Mouse (Mus musculus) embryonic facial prominence, embryonic 10.5 days (tissue): ENCODE measurements at regions not wholly inside any gene's neighbourhood (a gene's known extent, or its start where the extent isn't known, plus 50 kb on each side); places are given as distances from the start of the nearest gene placed in this dataset.

Experiments
- DNase-seq: peaks from one replicate; pipeline ENCODE4 v3.0.0-alpha.2; 2017; ENCODE audit warnings: low spot score
- H3K27ac ChIP-seq: fragments of 300-500 bp; sonication (generic); replicated peaks from 2 replicates; pipeline ENCODE4 v1.5.1; 2016; ENCODE audit warnings: mild to moderate bottlenecking
- H3K27me3 ChIP-seq: fragments of 300-500 bp; sonication (generic); replicated peaks from 2 replicates; pipeline ENCODE4 v1.6.1; 2016; ENCODE audit warnings: low read depth, mild to moderate bottlenecking; ENCODE audit not compliant: poor library complexity, severe bottlenecking
- H3K36me3 ChIP-seq: fragments of 300-500 bp; sonication (generic); replicated peaks from 2 replicates; pipeline ENCODE4 v1.6.1; 2016; ENCODE audit warnings: mild to moderate bottlenecking, moderate library complexity
- H3K4me1 ChIP-seq: fragments of 300-500 bp; sonication (generic); 2 replicates; pipeline ENCODE4 v1.6.1; 2016
- H3K4me3 ChIP-seq: fragments of 300-500 bp; sonication (generic); 2 replicates; pipeline ENCODE4 v1.5.1; 2016; ENCODE audit warnings: mild to moderate bottlenecking, moderate library complexity
- H3K9me3 ChIP-seq: fragments of 300-500 bp; sonication (generic); 2 replicates; pipeline ENCODE4 v1.6.1; 2016; ENCODE audit warnings: mild to moderate bottlenecking
- WGBS: fragments of 180-500 bp; shearing (Covaris S2); methylation state at CpG from one replicate; pipeline ENCODE4 v1.1.7; 2016; 5-methylcytosine and 5-hydroxymethylcytosine counted together

DNA sequence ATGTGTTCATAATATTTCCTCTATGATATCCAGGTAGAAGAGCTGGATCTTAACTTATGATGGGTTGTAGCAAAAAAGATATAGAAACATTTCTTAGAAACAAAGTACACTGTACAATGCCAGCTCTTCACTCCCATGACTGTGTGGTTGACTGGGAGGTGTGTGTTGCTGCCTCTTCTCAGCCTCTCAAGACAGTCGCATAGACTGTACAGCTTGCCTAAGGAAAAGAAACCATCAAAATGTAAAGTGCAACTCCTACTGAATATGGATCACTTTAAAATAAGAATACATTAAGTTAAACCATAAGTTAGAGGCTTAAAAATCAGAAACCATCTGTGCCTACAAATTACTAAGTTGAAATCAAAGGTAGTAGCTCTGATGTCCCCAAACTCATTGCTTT is 125.5 kb upstream of the P3h2 start:
- no peaks in the 10 kb centered on the region for H3K27me3 ChIP-seq
- H3K36me3 ChIP-seq: no peaks in the 10 kb centered on the region
- 96% methylated on average over 1 of the region's 1 CpGs for WGBS
- DNase-seq: no peak
- H3K27ac ChIP-seq: no peak overlapping the region
- H3K4me1 ChIP-seq: no peaks in the 10 kb centered on the region
- no peak overlapping the region for H3K4me3 ChIP-seq
- no peaks in the 10 kb centered on the region for H3K9me3 ChIP-seq

DNA sequence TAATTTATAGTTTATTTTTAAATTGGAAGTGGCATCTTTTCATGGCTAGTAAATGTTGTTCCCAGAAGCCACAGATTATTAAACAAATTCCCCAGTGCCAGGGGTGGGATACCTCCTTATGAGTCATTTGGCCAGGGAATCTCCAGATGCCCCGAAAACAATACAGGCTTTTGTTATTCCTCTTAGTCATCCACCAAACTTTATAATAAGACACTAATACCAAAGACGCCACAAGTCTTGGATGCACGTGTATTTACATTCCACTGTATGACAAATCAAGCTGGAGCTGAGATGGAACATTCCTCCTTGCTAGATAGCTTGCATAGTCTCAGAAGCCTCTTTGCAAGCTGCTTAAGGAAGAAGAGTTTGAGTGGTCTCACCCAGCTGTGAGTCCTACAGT is 105.8 kb upstream of the P3h2 start:
- 90% methylated on average over 3 of the region's 3 CpGs for WGBS
- H3K9me3 ChIP-seq: peaks cover 6% of the 10 kb centered on the region; the same call in 1 of the 2 replicates
- no peaks in the 10 kb centered on the region for H3K36me3 ChIP-seq
- H3K4me3 ChIP-seq: no peak overlapping the region
- no peak overlapping the region for H3K27ac ChIP-seq
- DNase-seq: no peak
- no peaks in the 10 kb centered on the region for H3K4me1 ChIP-seq
- no peaks in the 10 kb centered on the region for H3K27me3 ChIP-seq

DNA sequence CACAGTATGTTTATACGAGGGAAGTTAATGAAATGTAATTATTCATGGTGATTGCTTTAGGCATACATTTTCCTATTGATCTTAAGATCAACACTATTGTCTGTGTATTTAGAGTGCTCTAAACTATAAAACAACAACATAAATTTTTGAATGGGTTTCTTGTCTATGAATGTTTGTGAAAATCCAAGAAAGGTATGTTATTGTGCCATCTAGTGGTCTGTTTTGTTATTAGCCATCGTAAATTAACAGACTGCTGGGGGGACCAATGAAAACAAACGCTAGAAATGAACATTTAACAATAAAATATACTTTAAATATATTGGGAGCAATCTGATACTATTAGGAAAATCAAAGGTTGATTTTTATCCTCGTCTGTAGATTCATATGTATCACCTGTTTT is 93.5 kb upstream of the P3h2 start:
- Histone ChIP-seq H3K27me3 (no peaks in the 10 kb centered on the region), H3K27ac (no peak overlapping the region), H3K4me3 (no peak overlapping the region), H3K4me1 (no peaks in the 10 kb centered on the region), H3K36me3 (no peaks in the 10 kb centered on the region), H3K9me3 (no peaks in the 10 kb centered on the region)
- DNase-seq: no peak
- WGBS: 21% methylated on average over 4 of the region's 4 CpGs

DNA sequence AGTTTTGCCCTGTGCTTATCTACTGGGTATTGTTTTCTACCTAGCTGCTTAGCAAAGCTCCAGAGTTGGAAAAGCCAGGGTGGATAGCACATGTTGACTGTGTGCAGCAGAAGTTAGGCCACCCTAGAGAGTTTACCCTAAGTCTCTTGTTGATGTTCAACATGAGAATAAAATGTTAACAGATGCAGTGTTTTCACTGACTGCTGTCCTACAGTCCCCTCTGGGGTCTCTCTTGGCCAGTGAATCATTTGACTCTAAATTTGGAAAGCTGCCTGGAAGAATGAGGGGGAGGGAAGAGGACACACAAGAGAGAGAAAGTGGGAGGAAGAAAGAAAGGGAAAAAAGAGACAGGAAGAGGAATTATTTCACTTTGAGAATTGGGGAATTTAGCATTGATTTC is 90.8 kb upstream of the P3h2 start:
- Histone ChIP-seq H3K27me3 (no peaks in the 10 kb centered on the region), H3K4me3 (no peak overlapping the region), H3K9me3 (no peaks in the 10 kb centered on the region), H3K4me1 (no peaks in the 10 kb centered on the region), H3K36me3 (no peaks in the 10 kb centered on the region), H3K27ac (no peak overlapping the region)
- no peak for DNase-seq

DNA sequence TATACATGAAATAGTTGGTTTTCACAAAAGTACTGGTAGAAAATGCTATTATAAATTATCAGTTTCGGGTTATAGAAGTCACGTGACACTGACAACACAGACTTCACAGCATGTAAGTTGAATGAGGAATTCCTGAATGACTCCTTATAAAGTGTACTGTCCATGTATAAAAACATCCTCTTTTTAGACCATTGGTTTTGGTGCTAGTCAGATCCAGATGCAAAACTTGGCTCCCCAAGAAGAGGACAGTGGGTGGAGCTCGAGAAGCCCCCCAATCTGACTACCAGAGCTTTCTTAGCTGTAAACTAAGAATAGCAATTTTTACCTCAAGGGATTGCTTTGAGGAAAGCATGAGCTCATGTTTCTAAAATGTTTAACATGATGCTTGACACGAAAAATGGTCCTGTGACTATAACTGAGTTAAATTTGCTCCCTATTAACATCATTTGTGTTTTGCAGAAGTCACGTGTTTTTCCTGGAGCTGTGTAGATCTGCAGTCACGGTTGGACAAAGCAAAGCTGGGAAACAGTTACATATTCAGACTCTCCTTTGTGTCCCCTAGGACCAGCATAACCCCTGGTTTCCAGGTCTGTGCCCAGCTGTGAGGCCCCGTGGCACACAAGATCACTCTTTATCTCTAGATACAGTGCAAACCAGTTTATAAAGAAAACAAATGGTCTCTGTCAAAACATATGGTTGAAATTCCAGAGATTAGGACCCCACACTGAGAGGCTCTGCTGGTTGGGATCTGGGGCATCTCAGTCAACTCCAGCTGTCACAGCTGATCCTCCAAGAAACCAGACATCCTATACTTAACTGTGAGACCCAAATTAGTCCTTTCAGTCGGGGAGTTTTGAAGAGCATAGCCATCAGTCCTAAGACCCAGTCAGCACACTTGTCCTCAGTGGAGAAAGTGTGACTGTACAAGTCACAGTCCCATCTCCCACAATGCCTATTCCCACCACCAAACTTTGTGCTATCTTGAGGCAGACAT is 80.0 kb upstream of the P3h2 start:
- Histone ChIP-seq H3K36me3 (no peaks in the 10 kb centered on the region), H3K4me3 (no peak overlapping the region), H3K27ac (peak overlapping the region; percentile 14), H3K9me3 (no peaks in the 10 kb centered on the region), H3K27me3 (no peaks in the 10 kb centered on the region), H3K4me1 (peaks cover 21% of the 10 kb centered on the region)
- 48% methylated on average over 8 of the region's 8 CpGs for WGBS
- DNase-seq: peak; percentile 49

DNA sequence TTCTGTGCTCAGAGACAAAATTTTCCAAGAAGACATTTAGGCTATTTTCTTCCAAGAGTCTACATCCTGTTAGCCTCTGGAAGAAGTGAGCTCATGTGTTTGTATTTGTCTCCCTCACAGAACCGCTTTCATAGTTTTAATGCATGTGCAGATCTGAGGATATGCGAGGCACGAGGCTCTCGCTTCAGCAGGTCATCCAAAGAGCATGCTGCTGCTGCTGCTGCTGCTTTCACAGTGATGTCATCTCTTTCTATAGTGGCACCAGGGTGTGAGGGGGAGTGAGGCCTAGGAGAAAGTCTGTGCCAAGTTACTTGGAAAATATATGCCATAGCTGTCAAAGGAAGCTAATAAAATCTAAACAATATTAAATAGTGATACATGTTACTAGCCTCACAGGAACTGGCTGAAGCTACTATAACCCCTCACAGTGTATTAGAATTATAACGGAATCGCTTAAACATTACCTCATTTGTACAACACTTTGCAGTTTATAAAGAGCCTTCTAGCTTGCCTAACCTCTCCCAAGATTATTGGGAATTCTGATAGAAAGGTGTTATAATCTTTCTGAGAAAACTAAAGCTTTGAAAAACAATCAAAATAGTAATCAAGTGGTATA is 79.2 kb upstream of the P3h2 start:
- no peaks in the 10 kb centered on the region for H3K27me3 ChIP-seq
- no peaks in the 10 kb centered on the region for H3K9me3 ChIP-seq
- no peak overlapping the region for H3K27ac ChIP-seq
- H3K4me3 ChIP-seq: no peak overlapping the region
- no peak for DNase-seq
- H3K4me1 ChIP-seq: peaks cover 21% of the 10 kb centered on the region
- WGBS: 67% methylated on average over 6 of the region's 6 CpGs
- H3K36me3 ChIP-seq: no peaks in the 10 kb centered on the region

DNA sequence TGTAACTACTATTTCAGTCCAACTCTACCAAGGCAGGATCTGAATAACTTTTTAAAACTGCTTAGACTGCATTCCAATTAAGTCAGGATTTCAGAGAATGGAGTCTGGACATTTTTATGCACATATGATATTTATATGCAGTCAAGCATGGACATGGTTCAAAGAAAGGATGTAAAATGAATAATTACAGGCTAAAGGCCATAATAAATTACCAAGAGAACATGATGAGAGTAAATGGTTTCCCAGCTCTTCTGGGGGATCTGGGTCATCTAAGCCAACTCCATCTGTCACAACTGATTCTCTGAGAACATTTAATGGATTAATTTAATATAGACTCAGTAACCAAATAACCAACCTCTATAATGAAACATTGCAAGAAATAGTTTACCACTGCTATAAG is 77.9 kb upstream of the P3h2 start:
- peaks cover 21% of the 10 kb centered on the region for H3K4me1 ChIP-seq
- no peaks in the 10 kb centered on the region for H3K36me3 ChIP-seq
- H3K4me3 ChIP-seq: no peak overlapping the region
- DNase-seq: no peak
- H3K9me3 ChIP-seq: no peaks in the 10 kb centered on the region
- no peaks in the 10 kb centered on the region for H3K27me3 ChIP-seq
- H3K27ac ChIP-seq: no peak overlapping the region

DNA sequence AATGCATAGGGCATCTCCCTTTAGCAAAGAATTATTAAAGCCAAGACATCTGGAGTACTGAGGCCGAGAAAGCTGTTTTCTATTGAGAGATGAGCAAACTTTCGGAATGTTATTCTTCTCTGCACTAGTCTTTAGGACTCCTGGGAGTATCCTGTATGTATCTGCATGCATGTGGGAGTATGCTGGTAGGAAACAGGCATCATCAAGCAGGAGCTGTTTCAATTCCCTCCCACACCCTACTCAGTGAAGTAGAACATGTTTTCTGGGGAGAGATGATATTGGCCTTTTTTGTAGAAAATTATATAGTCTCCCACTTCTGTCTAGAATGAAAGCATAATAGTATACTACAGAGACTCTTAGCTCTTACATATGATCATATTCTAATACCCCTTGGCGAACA is 76.1 kb upstream of the P3h2 start:
- no peak for DNase-seq
- WGBS: 80% methylated on average over 3 of the region's 3 CpGs

DNA sequence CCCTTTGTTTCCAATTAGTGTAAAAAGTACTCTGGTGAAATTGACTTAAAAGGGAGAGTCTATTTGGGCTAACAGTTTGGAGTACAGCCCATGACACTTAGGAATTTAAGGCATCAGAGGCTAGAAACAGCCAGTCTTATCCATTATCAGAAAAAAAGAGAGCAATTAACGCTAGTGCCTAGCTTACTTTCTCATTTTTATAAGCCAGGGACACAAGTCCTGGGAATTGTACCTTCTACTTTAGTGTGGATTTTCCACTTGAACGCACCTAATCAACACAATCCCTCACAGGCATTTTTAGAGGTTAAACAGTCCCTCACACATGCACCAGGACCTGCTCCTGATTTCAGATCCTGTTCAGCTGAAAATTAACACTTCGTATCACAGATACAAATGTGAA is 65.9 kb upstream of the P3h2 start:
- 57% methylated on average over 3 of the region's 3 CpGs for WGBS

More for the DNA sequence above, 76.1 kb upstream of the P3h2 start:
- no peaks in the 10 kb centered on the region for H3K9me3 ChIP-seq
- no peaks in the 10 kb centered on the region for H3K36me3 ChIP-seq
- no peak overlapping the region for H3K27ac ChIP-seq
- H3K4me3 ChIP-seq: no peak overlapping the region
- no peaks in the 10 kb centered on the region for H3K27me3 ChIP-seq
- peaks cover 21% of the 10 kb centered on the region for H3K4me1 ChIP-seq

DNA sequence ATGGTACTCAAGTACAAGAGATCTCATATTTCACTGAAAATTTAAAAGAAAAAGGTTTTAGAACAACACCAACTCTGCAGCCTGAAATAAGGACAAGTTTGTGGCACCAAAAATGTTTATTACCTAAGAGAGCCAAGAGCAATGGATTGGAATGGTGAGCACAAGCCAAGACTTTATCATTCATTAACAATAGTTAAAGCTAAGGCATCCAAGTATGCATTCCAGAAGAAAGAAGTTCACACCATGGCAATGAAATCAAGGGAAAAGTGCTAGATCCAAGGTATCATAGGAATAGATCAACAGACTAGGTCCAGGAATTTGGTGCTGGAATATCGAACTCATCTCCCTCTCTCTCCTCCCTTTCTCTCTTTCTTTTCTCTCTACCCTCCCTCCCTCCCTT is 63.8 kb upstream of the P3h2 start:
- no peak for DNase-seq
- no peaks in the 10 kb centered on the region for H3K36me3 ChIP-seq
- WGBS: 91% methylated on average over 1 of the region's 1 CpGs
- H3K4me3 ChIP-seq: no peak overlapping the region
- no peaks in the 10 kb centered on the region for H3K27me3 ChIP-seq
- H3K27ac ChIP-seq: no peak overlapping the region
- H3K9me3 ChIP-seq: no peaks in the 10 kb centered on the region
- H3K4me1 ChIP-seq: peaks cover 4% of the 10 kb centered on the region; the same call in 1 of the 2 replicates

More for the DNA sequence above, 65.9 kb upstream of the P3h2 start:
- no peak for DNase-seq
- H3K9me3 ChIP-seq: no peaks in the 10 kb centered on the region
- H3K4me1 ChIP-seq: peaks cover 4% of the 10 kb centered on the region; the same call in 1 of the 2 replicates
- H3K36me3 ChIP-seq: no peaks in the 10 kb centered on the region
- no peak overlapping the region for H3K27ac ChIP-seq
- no peaks in the 10 kb centered on the region for H3K27me3 ChIP-seq
- no peak overlapping the region for H3K4me3 ChIP-seq

DNA sequence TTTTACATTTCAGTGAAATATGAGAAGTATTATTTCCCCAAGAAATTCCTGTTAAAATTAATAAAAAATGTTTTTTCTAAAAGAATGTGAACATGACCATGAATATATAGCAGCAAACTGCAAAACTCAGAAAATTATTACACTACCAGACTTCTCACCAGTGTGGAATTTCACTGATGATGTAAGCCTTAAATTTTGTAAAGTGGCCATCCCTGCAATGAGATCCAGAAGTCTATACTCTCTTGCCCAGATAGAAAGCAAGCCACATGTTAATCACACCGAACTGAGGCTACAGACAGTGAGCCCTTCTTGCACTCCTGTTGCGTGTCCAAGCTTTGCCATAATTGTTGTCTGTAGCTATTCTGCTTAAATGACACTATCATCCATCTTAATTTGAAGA is 62.6 kb upstream of the P3h2 start:
- Histone ChIP-seq H3K4me3 (no peak overlapping the region), H3K9me3 (no peaks in the 10 kb centered on the region), H3K36me3 (no peaks in the 10 kb centered on the region), H3K4me1 (peaks cover 4% of the 10 kb centered on the region; the same call in 1 of the 2 replicates), H3K27me3 (no peaks in the 10 kb centered on the region), H3K27ac (no peak overlapping the region)
- WGBS: 95% methylated on average over 2 of the region's 2 CpGs
- no peak for DNase-seq

DNA sequence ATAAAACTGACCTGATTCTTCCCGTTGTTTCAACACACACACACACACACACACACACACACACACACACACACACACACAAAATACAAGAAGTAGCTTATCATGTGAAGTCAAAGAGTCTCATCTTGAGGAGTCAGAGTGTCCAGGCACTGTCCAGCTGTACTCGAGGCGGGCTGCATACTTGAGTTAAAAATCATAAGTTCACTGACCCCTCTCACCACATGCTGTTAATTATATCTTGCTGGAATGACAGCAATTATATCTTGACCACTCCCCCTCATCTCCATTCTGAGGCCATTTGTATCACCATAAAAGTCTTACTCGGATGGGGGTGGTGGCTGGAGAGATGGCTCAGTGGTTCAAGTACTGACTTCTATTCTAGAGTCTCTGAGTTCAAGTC is 58.5 kb upstream of the P3h2 start:
- Histone ChIP-seq H3K4me3 (no peak overlapping the region), H3K27me3 (no peaks in the 10 kb centered on the region), H3K27ac (no peak overlapping the region), H3K4me1 (no peaks in the 10 kb centered on the region), H3K9me3 (no peaks in the 10 kb centered on the region), H3K36me3 (no peaks in the 10 kb centered on the region)
- no peak for DNase-seq
- 69% methylated on average over 4 of the region's 4 CpGs for WGBS

DNA sequence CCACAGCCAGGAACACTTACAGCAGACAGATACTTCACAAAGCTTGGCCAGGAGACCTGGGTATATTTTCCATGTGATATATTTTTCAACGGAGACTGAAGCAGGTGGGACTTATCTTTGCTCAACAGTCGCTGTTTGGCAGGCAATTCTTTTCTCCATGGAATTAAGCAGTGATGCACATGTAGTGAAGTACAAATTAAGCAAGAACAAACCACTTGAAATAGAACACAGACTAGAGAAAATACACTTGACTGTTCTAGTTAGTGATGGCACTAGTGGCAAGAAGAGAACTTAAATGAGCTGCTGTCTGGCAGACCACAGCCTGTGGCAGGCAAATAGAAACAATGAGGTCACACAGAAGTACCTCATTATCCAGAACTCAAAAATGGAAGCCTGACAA is 57.8 kb upstream of the P3h2 start:
- WGBS: 92% methylated on average over 2 of the region's 2 CpGs
- no peaks in the 10 kb centered on the region for H3K9me3 ChIP-seq

More for the DNA sequence above, 57.8 kb upstream of the P3h2 start:
- H3K36me3 ChIP-seq: no peaks in the 10 kb centered on the region
- H3K27ac ChIP-seq: no peak overlapping the region
- no peak overlapping the region for H3K4me3 ChIP-seq
- DNase-seq: no peak
- no peaks in the 10 kb centered on the region for H3K4me1 ChIP-seq
- no peaks in the 10 kb centered on the region for H3K27me3 ChIP-seq
